Mouse (Mus musculus) intestine, postnatal 0 days (tissue): ENCODE results near the gene Plch2. TPM values are rescaled to one million over a fixed set of nuclear protein-coding genes. Genes with fewer than 3 reads are reported as not detected.

Experiments
- ATAC-seq: fragments of 200-750 bp; cut with Nextera tagmentation; 2 replicates; pipeline ENCODE4 v1.8.0; 2017; ENCODE audit warnings: mild to moderate bottlenecking, moderate TSS enrichment, moderate library complexity
- H3K27ac ChIP-seq: fragments of 300-500 bp; sonication (generic); 2 replicates; pipeline ENCODE4 v1.5.1; 2014; ENCODE audit warnings: mild to moderate bottlenecking, low read depth, low read length, moderate library complexity
- H3K27me3 ChIP-seq: fragments of 300-500 bp; sonication (generic); replicated peaks from 2 replicates; pipeline ENCODE4 v1.6.1; 2014; ENCODE audit warnings: low read length, mixed read lengths; ENCODE audit not compliant: control insufficient read depth, insufficient read depth
- H3K36me3 ChIP-seq: fragments of 300-500 bp; sonication (generic); 2 replicates; pipeline ENCODE4 v1.6.1; 2014; ENCODE audit warnings: mild to moderate bottlenecking, moderate library complexity; ENCODE audit not compliant: control insufficient read depth, insufficient read depth
- H3K4me1 ChIP-seq: fragments of 300-500 bp; sonication (generic); replicated peaks from 2 replicates; pipeline ENCODE4 v1.6.1; 2014; ENCODE audit warnings: antibody characterized with exemption, low read length, mixed read lengths; ENCODE audit not compliant: control insufficient read depth, insufficient read depth
- H3K4me2 ChIP-seq: fragments of 300-500 bp; sonication (generic); replicated peaks from 2 replicates; pipeline ENCODE4 v1.6.1; 2014; ENCODE audit warnings: low read depth, mild to moderate bottlenecking, moderate library complexity
- H3K4me3 ChIP-seq: fragments of 300-500 bp; sonication (generic); 2 replicates; pipeline ENCODE4 v1.5.1; 2014; ENCODE audit warnings: low read depth, low read length
- H3K9ac ChIP-seq: fragments of 300-500 bp; sonication (generic); 2 replicates; pipeline ENCODE4 v1.6.1; 2014; ENCODE audit warnings: mild to moderate bottlenecking, low read depth, low read length
- H3K9me3 ChIP-seq: fragments of 300-500 bp; sonication (generic); 2 replicates; pipeline ENCODE4 v1.6.1; 2016; ENCODE audit warnings: mixed run types; ENCODE audit not compliant: control insufficient read depth
- CTCF ChIP-seq: sonication (generic); IDR thresholded peaks from 2 replicates; pipeline ENCODE4 v1.5.1; 2016; ENCODE audit warnings: low read depth, mild to moderate bottlenecking, control low read depth, antibody characterized with exemption, moderate library complexity
- WGBS: fragments of 180-500 bp; shearing (Covaris S2); extraction: QIAGEN DNeasy Blood & Tissue Kit; methylation state at CpG from one replicate; pipeline ENCODE4 v1.1.7; 2014; 5-methylcytosine and 5-hydroxymethylcytosine counted together
- polyA plus RNA-seq: library from polyadenylated mRNA; unstranded; fragments of >200 nt; fragmentation: Nextera tagmentation; extraction: Ambion mirVana; gene quantifications from 2 replicates; pipeline ENCODE4 v1.2.1, GENCODE M21; 2015

The Plch2 gene
- polyA plus RNA-seq, 1 experiment from 2014 or later, result 5.3 TPM

- WGBS, result 86% methylated on average over 5 of the region's 5 CpGs
- TF ChIP-seq CTCF, result no peak
- no peak for ATAC-seq
- no peak overlapping the region for H3K9ac ChIP-seq
- H3K36me3 ChIP-seq, result peaks cover 12% of the 10 kb centered on the region; the same call in 1 of the 2 replicates
- H3K27me3 ChIP-seq, result no peaks in the 10 kb centered on the region
- H3K27ac ChIP-seq, result no peak overlapping the region
- no peaks in the 10 kb centered on the region for H3K9me3 ChIP-seq
- H3K4me3 ChIP-seq, result no peak overlapping the region
- H3K4me1 ChIP-seq, result no peaks in the 10 kb centered on the region
- no peak overlapping the region for H3K4me2 ChIP-seq
Observed at GRCm38 (mm10) chr4:155010870-155011269, 45.7 kb downstream of the Plch2 start.

- Histone ChIP-seq H3K27me3 (no peaks in the 10 kb centered on the region), H3K4me3 (no peak overlapping the region), H3K27ac (no peak overlapping the region), H3K9ac (no peak overlapping the region), H3K4me2 (no peak overlapping the region), H3K36me3 (peaks cover 12% of the 10 kb centered on the region; the same call in 1 of the 2 replicates), H3K9me3 (no peaks in the 10 kb centered on the region), H3K4me1 (no peaks in the 10 kb centered on the region)
- ATAC-seq, result no peak
- no peak for TF ChIP-seq CTCF
- 83% methylated on average over 3 of the region's 3 CpGs for WGBS
Observed at GRCm38 (mm10) chr4:155009216-155009615, 47.4 kb downstream of the Plch2 start.

- Histone ChIP-seq H3K36me3 (peaks cover 15% of the 10 kb centered on the region; the same call in 1 of the 2 replicates), H3K4me2 (no peak overlapping the region), H3K27ac (no peak overlapping the region), H3K27me3 (no peaks in the 10 kb centered on the region), H3K9ac (no peak overlapping the region), H3K4me1 (no peaks in the 10 kb centered on the region), H3K4me3 (no peak overlapping the region), H3K9me3 (no peaks in the 10 kb centered on the region)
- no peak for ATAC-seq
- no peak for TF ChIP-seq CTCF
Observed at GRCm38 (mm10) chr4:155008075-155008474, 48.5 kb downstream of the Plch2 start.

- Histone ChIP-seq H3K27me3 (no peaks in the 10 kb centered on the region), H3K9me3 (no peaks in the 10 kb centered on the region), H3K4me3 (no peak overlapping the region), H3K27ac (no peak overlapping the region), H3K9ac (no peak overlapping the region), H3K36me3 (peaks cover 19% of the 10 kb centered on the region; the same call in 1 of the 2 replicates), H3K4me2 (no peak overlapping the region), H3K4me1 (no peaks in the 10 kb centered on the region)
- WGBS, result 93% methylated on average over 3 of the region's 3 CpGs
- no peak for ATAC-seq
- TF ChIP-seq CTCF, result no peak
Observed at GRCm38 (mm10) chr4:155007641-155008040, 48.9 kb downstream of the Plch2 start.

- Histone ChIP-seq H3K27ac (no peak overlapping the region), H3K4me1 (no peaks in the 10 kb centered on the region), H3K36me3 (peaks cover 20% of the 10 kb centered on the region; the same call in 1 of the 2 replicates), H3K9me3 (no peaks in the 10 kb centered on the region), H3K4me2 (no peak overlapping the region), H3K9ac (no peak overlapping the region), H3K27me3 (no peaks in the 10 kb centered on the region), H3K4me3 (no peak overlapping the region)
- no peak for ATAC-seq
- 72% methylated on average over 10 of the region's 10 CpGs for WGBS
- TF ChIP-seq CTCF, result no peak
Observed at GRCm38 (mm10) chr4:155006296-155006695, 50.3 kb downstream of the Plch2 start.

GRCm38 (mm10) chr4:155005278-155005677, 51.3 kb downstream of the Plch2 start:
- Histone ChIP-seq H3K4me3 (no peak overlapping the region), H3K4me1 (no peaks in the 10 kb centered on the region), H3K4me2 (no peak overlapping the region), H3K27ac (no peak overlapping the region), H3K27me3 (no peaks in the 10 kb centered on the region), H3K9ac (no peak overlapping the region), H3K9me3 (no peaks in the 10 kb centered on the region), H3K36me3 (peaks cover 20% of the 10 kb centered on the region; the same call in 1 of the 2 replicates)
- no peak for TF ChIP-seq CTCF
- WGBS, result 86% methylated on average over 3 of the region's 3 CpGs
- ATAC-seq, result no peak

- H3K27me3 ChIP-seq, result no peaks in the 10 kb centered on the region
- TF ChIP-seq CTCF, result no peak
- 80% methylated on average over 5 of the region's 5 CpGs for WGBS
- H3K4me2 ChIP-seq, result no peak overlapping the region
- H3K36me3 ChIP-seq, result peaks cover 14% of the 10 kb centered on the region; the same call in 1 of the 2 replicates
- H3K4me1 ChIP-seq, result no peaks in the 10 kb centered on the region
- no peak overlapping the region for H3K27ac ChIP-seq
- no peaks in the 10 kb centered on the region for H3K9me3 ChIP-seq
- ATAC-seq, result no peak
- H3K4me3 ChIP-seq, result no peak overlapping the region
- no peak overlapping the region for H3K9ac ChIP-seq
Observed at GRCm38 (mm10) chr4:154999379-154999778, 57.2 kb downstream of the Plch2 start.
